Mouse (Mus musculus): Measurements from ENCODE around the gene Ifit2. TPM values are rescaled to one million over a fixed set of nuclear protein-coding genes. Genes with fewer than 3 reads are reported as not detected.

Ifit2 gene
- polyA plus RNA-seq, 1 experiment from 2014 or later: 4.7 TPM

DNA sequence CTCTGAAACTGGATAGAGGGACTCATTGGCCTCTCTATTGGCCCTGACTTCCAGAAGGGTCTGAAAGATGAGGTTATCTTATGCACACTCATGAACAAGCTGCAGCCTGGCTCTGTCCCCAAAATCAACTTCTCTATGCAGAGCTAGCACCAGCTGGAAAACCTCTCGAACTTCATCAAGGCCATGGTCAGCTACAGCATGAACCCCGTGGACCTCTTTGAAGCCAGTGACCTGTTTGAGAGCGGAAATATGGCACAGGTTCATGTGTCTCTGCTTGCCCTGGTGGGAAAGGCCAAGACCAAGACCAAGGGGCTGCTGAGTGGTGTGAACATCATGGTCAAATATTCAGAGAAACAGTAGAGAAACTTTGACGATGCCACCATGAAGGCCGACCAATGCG lies 73.3 kb downstream of the Ifit2 start:
- no peaks in the 10 kb centered on the region for H3K9me3 ChIP-seq
- H3K27me3 ChIP-seq (ENCODE audit: insufficient read depth, poor library complexity, severe bottlenecking): no peaks in the 10 kb centered on the region
- no peak for DNase-seq (ENCODE audit: low spot score)
- H3K4me1 ChIP-seq: no peaks in the 10 kb centered on the region
- H3K36me3 ChIP-seq: no peaks in the 10 kb centered on the region
- H3K4me3 ChIP-seq: no peak overlapping the region
- 88% methylated on average over 6 of the region's 6 CpGs for WGBS
- no peak overlapping the region for H3K27ac ChIP-seq

GRCm38 (mm10) chr19:34624663-34625062 lies 74.2 kb downstream of the Ifit2 start:
- no peaks in the 10 kb centered on the region for H3K4me1 ChIP-seq
- WGBS: 73% methylated on average over 4 of the region's 4 CpGs
- DNase-seq (ENCODE audit: low spot score): no peak
- no peak overlapping the region for H3K4me3 ChIP-seq
- H3K36me3 ChIP-seq: no peaks in the 10 kb centered on the region
- H3K27ac ChIP-seq: no peak overlapping the region
- no peaks in the 10 kb centered on the region for H3K9me3 ChIP-seq
- no peaks in the 10 kb centered on the region for H3K27me3 ChIP-seq (ENCODE audit: insufficient read depth, poor library complexity, severe bottlenecking)

Other genes with a start within 250 kb of the Ifit2 start
- gene Ch25h, start 75.5 kb upstream of the Ifit2 start, polyA plus RNA-seq (2016; fragmentation: Nextera tagmentation; extraction: Ambion mirVana): 2.5 and 3.0 TPM in 2 replicates
- 32.3 and 39.3 TPM in 2 replicates for gene Lipa, start 23.2 kb upstream of the Ifit2 start, polyA plus RNA-seq (2016; fragmentation: Nextera tagmentation; extraction: Ambion mirVana)
- 0.16 and 0.21 TPM in 2 replicates for gene Ifit3, start 32.8 kb downstream of the Ifit2 start, polyA plus RNA-seq (2016; fragmentation: Nextera tagmentation; extraction: Ambion mirVana)
- 0.94 and 1.1 TPM in 2 replicates for gene Ifit1bl1, start 51.3 kb downstream of the Ifit2 start, polyA plus RNA-seq (2016; fragmentation: Nextera tagmentation; extraction: Ambion mirVana)
- 0.07 TPM in 1 of 2 replicates, not detected in the other for gene Ifit3b, start 57.3 kb downstream of the Ifit2 start, polyA plus RNA-seq (2016; fragmentation: Nextera tagmentation; extraction: Ambion mirVana)
- gene Ifit1bl2, start 90.0 kb downstream of the Ifit2 start, polyA plus RNA-seq (2016; fragmentation: Nextera tagmentation; extraction: Ambion mirVana): 0.38 and 0.42 TPM in 2 replicates
- 0.10 and 0.15 TPM in 2 replicates for gene Ifit1, start 90.2 kb downstream of the Ifit2 start, polyA plus RNA-seq (2016; fragmentation: Nextera tagmentation; extraction: Ambion mirVana)
- 19.3 and 35.1 TPM in 2 replicates for gene Slc16a12, start 196.6 kb downstream of the Ifit2 start, polyA plus RNA-seq (2016; fragmentation: Nextera tagmentation; extraction: Ambion mirVana)

Measured in heart, embryonic 10.5 days (tissue).